Mouse (Mus musculus): ENCODE data around the gene Gm10260. TPM values are rescaled to one million over a fixed set of nuclear protein-coding genes. Genes with fewer than 3 reads are reported as not detected.

Gm10260 gene
- polyA plus RNA-seq, 1 experiment: 3.9 TPM

DNA sequence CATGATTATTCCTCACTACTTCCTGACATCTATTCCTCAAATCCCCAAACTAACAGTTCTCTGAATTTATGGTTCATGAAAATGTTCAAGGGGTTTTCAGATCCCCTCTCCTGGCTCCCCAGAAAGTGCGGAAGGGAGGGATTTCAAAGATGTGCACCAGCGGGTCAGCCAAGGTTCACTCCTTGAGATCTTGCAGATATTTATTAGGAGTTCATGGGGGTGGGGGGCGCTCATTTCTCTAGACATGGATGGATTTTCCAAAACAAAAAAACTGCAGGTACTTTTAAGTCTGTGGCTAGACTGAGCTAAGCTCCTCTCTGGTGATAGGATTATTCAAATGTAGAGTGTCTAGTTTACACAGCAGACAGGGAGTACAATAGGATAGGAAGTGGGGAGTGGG lies 8.4 kb upstream of the Gm10260 start:
- H3K36me3 ChIP-seq (ENCODE audit: control insufficient read depth, insufficient read depth, low read length): no peaks in the 10 kb centered on the region
- no peak for DNase-seq
- no peaks in the 10 kb centered on the region for H3K4me1 ChIP-seq (ENCODE audit: control insufficient read depth, insufficient read depth, low read length)
- no peaks in the 10 kb centered on the region for H3K27me3 ChIP-seq (replicated peaks; ENCODE audit: control insufficient read depth, insufficient read depth, low read length)
- no peak overlapping the region for H3K4me3 ChIP-seq (ENCODE audit: insufficient read depth, low read depth, low read length)
- no peak overlapping the region for H3K27ac ChIP-seq (ENCODE audit: insufficient read depth, low read depth, low read length)
- whole genome bisulfite sequencing: 82% methylated on average over 3 of the region's 3 CpGs
- TF ChIP-seq POLR2A (IDR thresholded peaks at IDR 0.05; ENCODE audit: low read depth, low read length): no peak
- no peak for TF ChIP-seq CTCF (conservative IDR thresholded peaks at IDR 0.05; ENCODE audit: insufficient read depth, insufficient read length, low read depth, low read length)

DNA sequence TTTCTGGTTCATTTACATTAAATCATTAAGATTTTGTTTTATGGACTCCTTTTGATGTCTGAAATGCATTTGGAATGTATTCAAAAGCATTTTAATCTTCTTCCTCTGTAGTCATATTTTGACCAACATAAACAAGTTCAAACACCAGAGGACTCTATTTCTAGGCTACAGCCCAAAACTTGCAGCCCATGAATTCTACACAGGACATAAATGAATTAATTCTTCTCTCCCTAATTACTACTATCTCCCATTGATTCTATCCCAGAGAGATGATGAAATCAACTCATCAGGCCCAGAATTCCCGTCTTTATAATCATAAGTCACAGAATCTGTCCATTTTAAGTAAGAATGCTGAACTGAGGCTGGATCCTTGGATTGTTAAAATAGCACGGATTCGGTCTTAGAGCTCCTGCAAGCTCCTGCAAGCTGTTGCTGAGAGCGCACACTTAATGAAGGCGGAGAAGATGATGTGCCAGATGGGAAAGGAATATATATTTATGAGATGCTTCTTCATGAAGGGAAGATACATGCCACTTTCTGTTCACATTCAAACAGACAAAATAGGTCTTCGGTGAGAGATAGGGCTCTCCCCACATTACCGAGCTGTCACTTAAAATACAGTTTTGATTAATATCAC lies 7.7 kb upstream of the Gm10260 start:
- no peaks in the 10 kb centered on the region for H3K4me1 ChIP-seq (ENCODE audit: control insufficient read depth, insufficient read depth, low read length)
- 86% methylated on average over 7 of the region's 7 CpGs for WGBS
- no peak for TF ChIP-seq CTCF (conservative IDR thresholded peaks at IDR 0.05; ENCODE audit: insufficient read depth, insufficient read length, low read depth, low read length)
- no peak for TF ChIP-seq POLR2A (IDR thresholded peaks at IDR 0.05; ENCODE audit: low read depth, low read length)
- no peak overlapping the region for H3K27ac ChIP-seq (ENCODE audit: insufficient read depth, low read depth, low read length)
- H3K27me3 ChIP-seq (replicated peaks; ENCODE audit: control insufficient read depth, insufficient read depth, low read length): no peaks in the 10 kb centered on the region
- DNase-seq: no peak
- H3K36me3 ChIP-seq (ENCODE audit: control insufficient read depth, insufficient read depth, low read length): no peaks in the 10 kb centered on the region
- H3K4me3 ChIP-seq (ENCODE audit: insufficient read depth, low read depth, low read length): no peak overlapping the region

DNA sequence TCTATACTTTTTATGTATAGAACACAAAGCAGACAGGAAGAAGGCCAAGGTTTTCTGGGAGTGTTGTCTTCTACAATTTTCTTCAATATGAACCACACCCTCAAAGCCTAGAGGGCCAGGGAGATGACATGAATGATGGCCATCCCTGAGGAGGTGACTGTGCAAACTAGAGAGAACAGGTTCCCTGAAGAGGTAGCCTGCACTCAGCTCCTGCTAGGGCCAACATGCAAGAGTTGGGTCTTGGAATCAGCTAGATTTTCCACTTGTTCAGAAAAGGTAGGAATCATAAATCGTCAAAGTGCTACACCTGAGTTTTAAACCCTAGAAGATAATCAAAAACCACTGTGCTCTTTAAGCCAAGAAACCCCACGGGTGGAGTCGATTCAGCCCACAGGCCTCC lies 6.2 kb upstream of the Gm10260 start:
- H3K4me1 ChIP-seq (ENCODE audit: control insufficient read depth, insufficient read depth, low read length): no peaks in the 10 kb centered on the region
- no peak overlapping the region for H3K27ac ChIP-seq (ENCODE audit: insufficient read depth, low read depth, low read length)
- no peaks in the 10 kb centered on the region for H3K27me3 ChIP-seq (replicated peaks; ENCODE audit: control insufficient read depth, insufficient read depth, low read length)
- no peak for DNase-seq
- no peak overlapping the region for H3K4me3 ChIP-seq (ENCODE audit: insufficient read depth, low read depth, low read length)
- no peaks in the 10 kb centered on the region for H3K36me3 ChIP-seq (ENCODE audit: control insufficient read depth, insufficient read depth, low read length)
- 94% methylated on average over 3 of the region's 3 CpGs for WGBS
- TF ChIP-seq POLR2A (IDR thresholded peaks at IDR 0.05; ENCODE audit: low read depth, low read length) (no peak), CTCF (conservative IDR thresholded peaks at IDR 0.05; ENCODE audit: insufficient read depth, insufficient read length, low read depth, low read length) (no peak)

DNA sequence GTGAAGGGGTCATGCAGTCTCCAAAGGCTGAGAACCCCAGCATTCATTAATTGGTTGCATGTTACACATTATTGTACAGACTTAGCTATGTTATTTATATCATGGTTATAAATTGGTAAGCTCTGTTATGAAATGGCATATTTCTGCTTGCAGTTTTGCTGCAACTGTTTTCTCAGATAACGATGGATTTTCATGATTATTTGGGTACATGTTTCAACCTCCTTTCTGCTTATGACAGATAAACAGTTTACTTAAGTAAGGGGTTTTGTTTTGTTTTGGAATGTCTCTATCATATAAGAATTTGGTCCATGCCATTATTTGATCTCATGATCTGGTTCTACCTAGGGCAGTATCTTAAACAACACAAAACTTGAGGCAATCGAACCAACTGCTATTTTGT lies 5.5 kb upstream of the Gm10260 start:
- no peaks in the 10 kb centered on the region for H3K27me3 ChIP-seq (replicated peaks; ENCODE audit: control insufficient read depth, insufficient read depth, low read length)
- H3K4me1 ChIP-seq (ENCODE audit: control insufficient read depth, insufficient read depth, low read length): no peaks in the 10 kb centered on the region
- TF ChIP-seq CTCF (conservative IDR thresholded peaks at IDR 0.05; ENCODE audit: insufficient read depth, insufficient read length, low read depth, low read length) (no peak), POLR2A (IDR thresholded peaks at IDR 0.05; ENCODE audit: low read depth, low read length) (no peak)
- H3K4me3 ChIP-seq (ENCODE audit: insufficient read depth, low read depth, low read length): no peak overlapping the region
- DNase-seq: no peak
- H3K27ac ChIP-seq (ENCODE audit: insufficient read depth, low read depth, low read length): no peak overlapping the region
- WGBS: 90% methylated on average over 2 of the region's 2 CpGs
- no peaks in the 10 kb centered on the region for H3K36me3 ChIP-seq (ENCODE audit: control insufficient read depth, insufficient read depth, low read length)

DNA sequence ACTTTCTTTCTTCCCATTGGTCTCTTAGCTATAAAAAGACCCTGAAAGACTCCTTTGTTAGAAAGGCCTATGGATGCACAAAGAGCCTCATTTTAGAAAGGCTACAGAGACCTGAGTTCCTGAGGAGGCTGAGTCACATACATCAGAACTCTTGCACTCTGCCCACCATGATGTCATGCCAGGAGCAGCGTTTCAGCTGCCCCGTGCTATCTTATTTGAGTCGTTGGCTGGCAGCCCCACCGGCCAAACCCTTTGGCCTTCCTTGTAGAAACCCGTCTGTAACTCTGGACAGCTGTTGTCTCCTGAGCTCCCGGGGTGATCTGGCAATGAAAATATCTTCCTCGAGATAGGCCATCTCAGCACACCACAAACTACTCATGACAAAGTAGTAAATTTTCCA lies 3.6 kb upstream of the Gm10260 start:
- Histone ChIP-seq H3K36me3 (ENCODE audit: control insufficient read depth, insufficient read depth, low read length) (no peaks in the 10 kb centered on the region), H3K27ac (ENCODE audit: insufficient read depth, low read depth, low read length) (no peak overlapping the region), H3K27me3 (replicated peaks; ENCODE audit: control insufficient read depth, insufficient read depth, low read length) (no peaks in the 10 kb centered on the region), H3K4me3 (ENCODE audit: insufficient read depth, low read depth, low read length) (no peak overlapping the region), H3K4me1 (ENCODE audit: control insufficient read depth, insufficient read depth, low read length) (no peaks in the 10 kb centered on the region)
- 86% methylated on average over 7 of the region's 7 CpGs for WGBS
- TF ChIP-seq POLR2A (IDR thresholded peaks at IDR 0.05; ENCODE audit: low read depth, low read length) (no peak), CTCF (conservative IDR thresholded peaks at IDR 0.05; ENCODE audit: insufficient read depth, insufficient read length, low read depth, low read length) (no peak)
- no peak for DNase-seq

DNA sequence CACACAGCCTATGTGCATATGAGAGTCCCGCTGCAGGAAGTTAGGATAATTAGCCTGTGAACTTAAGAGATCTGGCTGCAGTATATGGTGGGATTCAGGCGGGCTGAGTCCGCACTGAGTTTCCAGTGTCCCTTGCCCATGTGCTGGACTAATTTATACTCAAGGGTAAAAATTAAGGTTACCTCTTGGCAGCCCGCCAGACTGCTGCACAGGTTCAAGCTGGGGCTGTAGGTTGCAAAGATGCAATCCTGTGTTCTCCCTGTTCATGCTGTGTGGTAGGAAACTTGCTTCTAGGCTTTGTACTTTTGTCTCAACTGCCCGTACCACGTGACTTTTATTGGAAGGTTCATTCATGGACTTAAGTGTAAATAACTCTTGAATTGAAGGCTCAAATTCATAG lies 3.0 kb upstream of the Gm10260 start:
- no peaks in the 10 kb centered on the region for H3K27me3 ChIP-seq (replicated peaks; ENCODE audit: control insufficient read depth, insufficient read depth, low read length)
- TF ChIP-seq CTCF (conservative IDR thresholded peaks at IDR 0.05; ENCODE audit: insufficient read depth, insufficient read length, low read depth, low read length) (no peak), POLR2A (IDR thresholded peaks at IDR 0.05; ENCODE audit: low read depth, low read length) (no peak)
- no peaks in the 10 kb centered on the region for H3K36me3 ChIP-seq (ENCODE audit: control insufficient read depth, insufficient read depth, low read length)
- peak; percentile 43 for DNase-seq
- no peak overlapping the region for H3K27ac ChIP-seq (ENCODE audit: insufficient read depth, low read depth, low read length)
- 50% methylated on average over 6 of the region's 6 CpGs for WGBS
- no peak overlapping the region for H3K4me3 ChIP-seq (ENCODE audit: insufficient read depth, low read depth, low read length)
- no peaks in the 10 kb centered on the region for H3K4me1 ChIP-seq (ENCODE audit: control insufficient read depth, insufficient read depth, low read length)

DNA sequence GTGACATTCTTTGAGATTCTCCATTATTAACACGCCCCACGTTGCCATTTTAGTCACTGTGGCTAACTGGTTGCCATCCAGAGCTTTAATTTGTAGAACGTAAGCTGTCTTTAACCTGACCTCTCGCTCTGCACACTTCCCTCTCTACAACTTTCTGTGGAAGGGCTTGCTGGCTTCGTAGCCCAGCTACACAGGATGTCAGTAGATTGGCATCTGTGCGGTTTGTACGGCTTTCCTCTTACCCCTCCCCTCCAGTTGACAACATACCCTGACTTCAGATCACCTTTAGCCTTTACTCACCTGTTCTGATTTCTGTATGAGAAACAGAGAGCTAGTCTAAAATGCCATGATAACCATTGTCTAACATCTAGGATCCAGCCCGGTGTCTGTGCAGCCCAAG lies 1.7 kb upstream of the Gm10260 start:
- no peak overlapping the region for H3K4me3 ChIP-seq (ENCODE audit: insufficient read depth, low read depth, low read length)
- WGBS: 93% methylated on average over 8 of the region's 8 CpGs
- no peak for TF ChIP-seq CTCF (conservative IDR thresholded peaks at IDR 0.05; ENCODE audit: insufficient read depth, insufficient read length, low read depth, low read length)
- TF ChIP-seq POLR2A (IDR thresholded peaks at IDR 0.05; ENCODE audit: low read depth, low read length): no peak
- H3K4me1 ChIP-seq (ENCODE audit: control insufficient read depth, insufficient read depth, low read length): no peaks in the 10 kb centered on the region
- H3K36me3 ChIP-seq (ENCODE audit: control insufficient read depth, insufficient read depth, low read length): no peaks in the 10 kb centered on the region
- no peak overlapping the region for H3K27ac ChIP-seq (ENCODE audit: insufficient read depth, low read depth, low read length)
- H3K27me3 ChIP-seq (replicated peaks; ENCODE audit: control insufficient read depth, insufficient read depth, low read length): no peaks in the 10 kb centered on the region
- DNase-seq: no peak
